Mouse (Mus musculus): ENCODE results near the gene Cbx7.

Gene Cbx7

DNA sequence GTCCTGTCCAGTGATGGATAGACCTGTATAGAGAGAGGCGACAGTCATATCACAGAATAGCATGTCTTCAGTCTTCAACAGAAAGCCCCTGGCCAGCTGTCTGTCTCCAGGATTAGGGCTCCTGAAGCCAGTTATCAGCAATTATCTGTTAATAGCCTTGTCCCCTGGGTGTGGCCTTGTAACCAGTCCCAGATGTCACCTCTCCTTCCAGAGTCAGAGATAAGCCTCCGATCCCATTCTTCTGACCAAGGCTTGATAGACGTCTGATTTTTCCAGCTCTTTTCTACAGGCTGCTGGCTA is 77.1 kb downstream of the Cbx7 start:
- DNase-seq (ENCODE audit: low spot score in 2 of 2), result no peak

- DNase-seq (ENCODE audit: low spot score in 2 of 2), result no peak
These were observed 77.7 kb downstream of the Cbx7 start for GRCm38 (mm10) chr15:79892995-79893823.

DNA sequence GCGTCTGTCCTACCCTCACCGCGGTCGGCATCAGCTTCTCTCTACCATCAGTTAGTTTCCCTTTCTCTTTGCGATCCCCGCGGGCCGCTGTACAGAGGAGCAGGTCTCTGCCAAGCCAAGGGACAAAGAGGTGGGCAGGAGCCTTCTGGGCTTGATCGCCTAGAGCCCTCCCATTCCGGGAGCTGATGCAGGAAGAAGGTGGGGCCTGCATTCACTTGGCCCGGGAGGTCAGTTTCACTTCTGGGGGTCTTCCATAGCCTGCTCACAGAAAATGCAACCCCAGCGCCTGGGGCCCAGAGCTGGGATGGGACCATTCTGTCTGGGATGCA is 78.7 kb downstream of the Cbx7 start:
- DNase-seq (ENCODE audit: low spot score in 2 of 2), result no peak

DNA sequence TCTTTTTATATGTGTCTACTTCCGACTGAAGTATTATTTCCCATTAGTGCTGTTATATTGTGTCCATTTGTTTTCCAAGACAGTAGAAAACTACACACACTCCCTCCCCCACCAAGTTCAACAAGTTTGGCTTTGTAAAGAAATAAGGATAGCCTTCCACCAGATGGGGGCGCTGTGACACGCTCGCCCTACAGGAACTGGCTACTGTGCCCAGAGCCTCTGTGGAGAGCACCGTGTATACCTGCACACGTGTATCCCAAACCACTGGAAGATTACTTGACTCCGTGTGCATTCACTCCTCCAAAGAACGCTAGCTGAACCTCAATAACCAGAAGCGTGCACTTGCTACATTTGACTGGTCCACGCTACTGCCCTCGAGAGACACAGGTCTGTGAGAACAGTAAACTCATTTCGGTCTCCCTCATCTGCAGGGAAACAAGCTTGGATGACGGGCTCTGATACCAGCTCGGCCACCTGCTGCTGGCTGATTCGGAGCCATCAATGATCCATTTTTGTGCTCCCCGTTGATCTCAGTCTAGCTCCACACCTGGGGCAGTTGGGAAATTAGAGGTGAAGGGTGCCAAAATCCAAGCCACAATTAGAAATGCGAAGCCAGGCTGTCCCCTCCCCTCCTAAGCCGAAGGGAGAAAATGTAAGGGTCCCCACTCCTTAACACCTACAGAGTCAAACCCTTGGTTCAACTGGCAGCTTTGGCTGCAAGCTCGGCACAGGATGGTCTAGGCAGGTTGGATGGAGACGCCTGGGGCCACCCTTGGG is 79.3 kb downstream of the Cbx7 start, which contains the start of gene Apobec3:
TSS of gene Apobec3 (plus strand) at position 224 of the 777 bp plus-strand sequence.
- DNase-seq (ENCODE audit: low spot score in 2 of 2), result peak in 1 of 2 experiments; percentile 11

DNA sequence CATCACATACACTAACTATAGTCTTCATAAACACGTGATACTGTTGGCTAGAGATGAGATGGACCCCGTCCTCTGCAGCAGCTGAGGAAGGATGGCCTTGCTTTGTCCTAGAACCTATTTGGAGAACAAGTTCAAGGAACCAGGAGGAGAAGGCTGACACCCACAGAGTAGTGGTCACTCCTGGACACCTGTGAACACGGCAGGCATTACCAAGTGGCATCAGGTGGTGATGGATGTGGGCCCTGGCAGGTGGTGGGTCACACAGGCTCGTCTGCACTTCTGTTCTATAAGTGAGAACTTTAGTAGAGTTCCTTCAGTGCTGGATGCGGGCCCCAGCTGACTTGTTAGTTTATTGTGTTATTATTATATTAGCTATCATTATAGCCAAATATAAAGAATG is 86.1 kb downstream of the Cbx7 start:
- DNase-seq (ENCODE audit: low spot score in 2 of 2), result no peak

- DNase-seq (ENCODE audit: low spot score in 2 of 2), result peak; percentile 93 to 95
These were observed 87.5 kb downstream of the Cbx7 start for GRCm38 (mm10) chr15:79883352-79883822.

DNA sequence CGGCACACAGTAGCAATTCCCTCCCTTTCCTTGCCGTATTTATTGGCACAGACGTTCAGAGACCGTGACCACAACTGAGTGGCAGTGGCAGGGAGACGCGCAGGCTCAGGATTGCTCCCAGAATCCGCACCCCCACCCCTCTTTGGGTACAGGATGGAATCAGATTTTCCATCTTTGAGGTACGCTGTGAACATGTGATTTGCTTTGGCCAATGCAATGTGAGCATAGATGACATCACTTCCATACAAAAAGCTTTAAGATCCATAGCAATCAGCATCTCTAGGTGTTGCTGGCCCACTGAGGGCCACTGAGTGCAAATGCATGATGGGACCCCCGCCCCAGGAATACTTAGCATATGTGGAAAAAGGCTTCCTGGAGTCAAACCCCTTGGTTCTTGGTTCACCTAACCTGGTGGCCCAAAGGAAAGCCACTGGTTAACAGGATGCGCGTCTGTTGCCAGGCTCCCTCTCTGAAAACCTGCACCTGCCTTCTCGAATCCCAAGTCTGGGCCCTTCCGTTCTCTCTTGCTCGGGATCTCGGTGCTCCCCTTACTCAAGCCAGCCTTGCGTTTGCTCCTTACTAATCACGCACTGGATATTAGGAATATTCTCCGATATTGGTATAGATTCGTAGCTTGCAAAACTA is 88.2 kb downstream of the Cbx7 start:
- DNase-seq (ENCODE audit: low spot score in 2 of 2), result peak; percentile 64 to 75

DNA sequence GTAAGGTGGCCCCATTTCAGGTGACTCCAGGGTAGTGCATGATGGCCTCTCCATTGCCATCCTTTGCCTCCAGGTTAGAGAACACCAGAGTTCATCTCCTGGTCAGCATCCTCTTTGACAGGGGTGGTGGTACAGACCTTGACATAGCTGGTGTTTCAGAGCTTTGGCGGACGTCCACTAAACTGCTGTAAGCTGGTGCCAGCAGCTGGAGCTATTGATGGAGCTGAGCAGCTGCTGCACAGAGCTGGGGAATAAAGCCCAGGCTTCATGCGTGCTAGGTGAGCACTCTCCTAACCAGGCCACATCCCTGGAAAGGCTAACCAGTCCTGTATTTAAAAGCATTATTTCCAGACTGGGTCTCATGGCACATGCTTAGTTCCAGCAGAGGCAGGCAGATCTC is 90.4 kb downstream of the Cbx7 start:
- no peak for DNase-seq (ENCODE audit: low spot score in 2 of 2)

DNA sequence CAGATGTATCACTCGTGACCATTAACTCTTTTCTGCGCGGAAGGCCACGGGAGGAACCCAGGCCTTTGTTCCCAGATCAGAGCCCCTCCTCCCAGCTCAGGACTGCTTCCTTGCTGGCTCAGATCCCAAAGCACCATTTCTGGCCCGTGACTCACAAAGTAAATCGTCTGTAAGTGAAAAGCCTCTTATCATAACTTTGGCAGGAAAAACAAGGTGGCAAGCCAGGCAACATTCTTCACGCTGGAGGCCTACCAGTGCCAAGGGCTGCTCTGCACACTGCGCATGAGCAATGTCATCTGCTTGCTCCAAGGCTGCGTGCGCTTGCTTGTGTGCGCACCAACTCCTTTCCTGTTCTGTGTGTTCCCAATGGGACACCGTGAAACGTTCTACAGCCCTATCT is 91.6 kb downstream of the Cbx7 start:
- DNase-seq (ENCODE audit: low spot score in 2 of 2), result peak; percentile 66 to 76

DNA sequence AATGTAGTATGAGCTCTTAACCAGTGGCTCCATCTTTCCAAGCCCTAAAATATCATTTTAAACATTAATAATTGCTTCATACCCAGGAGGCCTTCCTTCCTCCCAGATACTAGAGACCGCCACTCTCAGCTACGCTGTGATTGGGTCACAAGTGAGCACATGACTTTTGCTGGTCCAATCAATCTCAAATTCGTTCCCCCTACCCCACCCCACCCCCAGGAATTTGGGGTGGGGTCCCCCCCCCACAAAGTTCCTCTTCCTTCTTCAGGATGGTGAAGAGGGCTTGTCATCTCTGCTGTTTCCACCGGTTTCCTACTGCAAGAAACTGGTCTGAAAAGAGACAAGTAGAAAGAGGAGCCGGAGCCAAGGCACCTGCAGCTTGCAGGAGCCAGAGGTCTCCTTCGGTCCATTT is 92.2 kb downstream of the Cbx7 start:
- DNase-seq (ENCODE audit: low spot score in 2 of 2), result no peak

GRCm38 (mm10) chr15:79875261-79875995 is 95.5 kb downstream of the Cbx7 start:
- no peak for DNase-seq (ENCODE audit: low spot score in 2 of 2)

- DNase-seq (ENCODE audit: low spot score in 2 of 2), result no peak
These were observed 96.9 kb downstream of the Cbx7 start for GRCm38 (mm10) chr15:79873995-79874394.

DNA sequence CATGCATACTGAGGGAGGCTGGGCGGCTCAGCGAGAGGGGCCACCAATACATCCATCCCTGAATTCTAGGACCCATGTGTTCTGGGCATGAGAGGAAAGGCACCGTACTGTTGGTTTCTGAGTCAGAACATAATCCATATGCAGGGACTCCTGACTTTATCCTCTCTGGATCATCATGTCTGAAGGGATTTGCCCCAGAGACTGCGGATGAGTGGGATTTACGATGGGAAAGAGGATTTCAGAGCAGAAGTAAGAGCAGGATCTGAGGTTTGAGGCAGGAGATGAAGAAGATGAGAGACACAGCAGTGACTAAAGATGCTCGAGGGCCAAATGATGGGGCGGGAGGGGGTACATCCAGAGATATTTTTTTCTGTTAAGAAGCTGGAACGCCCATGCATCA is 97.4 kb downstream of the Cbx7 start:
- no peak for DNase-seq (ENCODE audit: low spot score in 2 of 2)

- DNase-seq (ENCODE audit: low spot score in 2 of 2), result no peak
These were observed 103.5 kb downstream of the Cbx7 start for GRCm38 (mm10) chr15:79867260-79868002.
